Mouse (Mus musculus) right cerebral cortex, postnatal 4 days (tissue): Measurements from ENCODE around the gene Slc25a19.
"Not testable (repeated sequence)": the region's sequence is repeated elsewhere in the genome, so short reads cannot be mapped to it uniquely, and the experiment has no call there.

ENCODE experiments used
- DNase-seq: peaks from one replicate; pipeline ENCODE4 v3.0.0-alpha.2; 2022

Gene Slc25a19

GRCm38 (mm10) chr11:115627705-115628464 lies at the start of gene Slc25a19:
TSS of gene Slc25a19 (minus strand) at chr11:115628295.
- DNase-seq, result peak; percentile 97

GRCm38 (mm10) chr11:115677511-115677910 lies 49.4 kb upstream of the Slc25a19 start:
- no peak for DNase-seq

- no peak for DNase-seq
Observed at GRCm38 (mm10) chr11:115676738-115677137, 48.6 kb upstream of the Slc25a19 start.

DNA sequence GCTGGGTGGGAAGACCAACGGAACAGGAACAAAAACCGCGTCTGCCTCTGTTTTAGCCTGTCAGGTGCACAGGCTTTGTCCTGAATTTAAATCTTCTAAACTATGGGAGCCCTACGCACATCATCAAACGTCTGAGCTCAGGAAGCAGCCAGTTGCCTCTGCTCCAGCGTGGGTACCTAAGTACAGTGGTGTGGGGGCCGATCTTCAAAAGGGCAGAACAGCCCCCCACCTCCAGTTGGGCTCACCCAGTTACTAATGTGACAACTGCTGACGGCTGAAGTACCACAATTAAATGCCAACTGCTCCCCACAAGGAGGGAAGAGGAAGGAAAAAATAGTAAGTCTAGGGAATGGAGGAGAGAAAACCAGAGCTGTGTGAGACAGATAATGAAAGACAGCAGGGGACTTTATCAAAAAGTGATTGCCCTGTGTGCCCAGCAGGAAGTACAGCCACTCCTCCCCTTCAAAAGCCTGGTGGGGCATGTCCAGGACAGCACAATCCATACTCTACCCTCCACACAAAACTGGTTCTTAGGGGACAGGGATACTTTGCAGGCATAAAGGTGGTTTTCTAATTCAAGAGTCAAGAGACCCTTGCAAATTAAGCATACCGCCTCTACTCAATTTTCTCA lies 46.3 kb upstream of the Slc25a19 start:
- no peak for DNase-seq

DNA sequence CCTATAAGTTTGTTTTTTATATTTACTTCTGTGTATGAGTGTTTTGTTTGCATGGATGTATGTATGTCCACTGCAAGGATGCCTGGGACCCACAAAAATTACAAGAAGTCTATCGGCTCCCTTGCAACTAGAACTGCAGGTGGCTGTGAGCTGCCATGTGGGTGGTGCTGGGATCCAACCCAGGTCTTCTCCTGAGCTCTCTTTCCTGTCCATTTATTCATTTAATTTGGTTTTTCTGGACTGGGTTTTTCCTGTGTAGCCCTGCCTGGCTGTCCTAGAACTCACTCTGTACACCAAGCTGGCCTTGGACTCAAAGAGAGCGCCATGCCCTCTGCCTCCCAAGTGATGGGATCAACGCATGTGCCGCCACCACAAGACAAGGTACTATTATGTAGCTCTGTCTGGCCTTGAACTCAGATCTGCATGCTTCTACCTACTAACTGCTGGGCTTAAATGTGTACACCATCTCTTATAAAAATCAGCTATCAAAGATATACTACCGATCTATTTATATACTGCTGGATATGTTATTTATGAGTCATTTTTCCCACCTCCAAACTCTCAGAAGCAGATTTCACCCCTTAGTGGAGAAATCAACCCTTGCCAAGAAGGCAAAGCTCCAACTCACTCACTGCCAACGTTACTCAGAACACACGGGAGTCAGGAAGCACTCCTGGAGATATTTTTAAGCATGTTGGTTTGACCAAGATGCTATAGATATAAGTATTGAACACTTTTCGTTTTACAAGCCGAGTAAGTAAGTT lies 45.6 kb upstream of the Slc25a19 start:
- peak; percentile 35 for DNase-seq

DNA sequence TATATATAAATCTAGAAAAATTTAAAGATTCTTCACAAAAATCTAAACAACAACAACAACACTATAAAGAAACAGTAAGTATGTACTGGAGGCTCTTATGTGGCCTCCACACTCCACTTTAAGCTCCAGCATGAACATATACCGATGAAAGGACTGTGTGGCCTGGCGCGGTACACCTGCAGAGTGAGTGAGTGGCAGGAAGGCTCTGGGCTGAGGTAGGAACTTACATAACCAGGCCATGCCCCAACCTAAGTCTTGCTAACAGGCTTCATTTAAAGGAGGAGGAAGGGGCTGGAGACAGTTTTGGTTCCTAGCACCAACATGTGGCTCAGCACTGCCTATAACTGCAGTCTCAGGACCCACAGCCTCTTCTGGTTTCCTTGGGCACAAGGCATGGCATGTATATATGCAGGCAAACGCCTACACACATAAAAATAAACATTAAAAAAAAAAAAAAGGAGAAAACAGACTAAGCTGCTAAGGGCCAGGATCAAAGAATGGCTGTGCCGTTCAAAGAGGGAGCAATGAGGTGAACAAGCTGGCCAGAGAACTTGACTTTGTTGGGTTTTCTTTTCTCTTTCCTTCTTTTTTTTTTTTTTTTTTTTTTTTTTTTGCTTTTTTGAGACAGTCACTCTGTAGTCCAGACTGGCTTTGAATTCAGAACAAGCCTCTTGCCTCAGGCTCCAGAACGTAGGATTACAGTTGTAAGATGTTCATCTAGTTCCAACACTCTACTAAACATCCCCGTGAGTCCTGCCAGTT lies 44.3 kb upstream of the Slc25a19 start:
- DNase-seq, result no peak

- no peak for DNase-seq
Observed at GRCm38 (mm10) chr11:115670451-115671050, 42.5 kb upstream of the Slc25a19 start.

- no peak for DNase-seq
Observed at GRCm38 (mm10) chr11:115663676-115664335, 35.7 kb upstream of the Slc25a19 start.

- no peak for DNase-seq
Observed at GRCm38 (mm10) chr11:115660376-115660775, 32.3 kb upstream of the Slc25a19 start.

DNA sequence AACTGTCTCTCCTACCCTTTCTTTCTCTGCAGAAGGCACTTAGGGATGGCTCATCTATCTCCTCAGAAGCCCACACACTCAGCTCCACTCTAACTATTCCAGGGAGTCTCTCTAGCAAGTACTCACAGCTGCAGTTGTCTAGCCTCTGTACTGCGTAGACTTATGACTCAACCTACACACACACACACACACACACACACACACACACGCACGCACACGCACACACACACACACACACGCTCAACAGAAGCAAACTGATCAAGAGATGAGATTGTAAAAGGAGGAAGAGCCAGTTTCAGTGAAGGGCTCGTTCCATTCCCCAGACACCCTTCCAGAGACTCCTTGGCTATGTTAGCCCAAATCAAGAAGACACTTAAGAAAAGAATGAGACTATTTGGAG lies 30.4 kb upstream of the Slc25a19 start:
- DNase-seq, result no peak

- DNase-seq, result no peak
Observed at GRCm38 (mm10) chr11:115654128-115654527, 26.0 kb upstream of the Slc25a19 start.

GRCm38 (mm10) chr11:115653194-115653593 lies 25.1 kb upstream of the Slc25a19 start:
- DNase-seq, result no peak

- no peak for DNase-seq
Observed at GRCm38 (mm10) chr11:115651680-115652079, 23.6 kb upstream of the Slc25a19 start.

- DNase-seq, result no peak
Observed at GRCm38 (mm10) chr11:115649706-115650105, 21.6 kb upstream of the Slc25a19 start.

GRCm38 (mm10) chr11:115647459-115647858 lies 19.4 kb upstream of the Slc25a19 start:
- peak; percentile 59 for DNase-seq

GRCm38 (mm10) chr11:115646439-115646838 lies 18.3 kb upstream of the Slc25a19 start:
- DNase-seq, result no peak

DNA sequence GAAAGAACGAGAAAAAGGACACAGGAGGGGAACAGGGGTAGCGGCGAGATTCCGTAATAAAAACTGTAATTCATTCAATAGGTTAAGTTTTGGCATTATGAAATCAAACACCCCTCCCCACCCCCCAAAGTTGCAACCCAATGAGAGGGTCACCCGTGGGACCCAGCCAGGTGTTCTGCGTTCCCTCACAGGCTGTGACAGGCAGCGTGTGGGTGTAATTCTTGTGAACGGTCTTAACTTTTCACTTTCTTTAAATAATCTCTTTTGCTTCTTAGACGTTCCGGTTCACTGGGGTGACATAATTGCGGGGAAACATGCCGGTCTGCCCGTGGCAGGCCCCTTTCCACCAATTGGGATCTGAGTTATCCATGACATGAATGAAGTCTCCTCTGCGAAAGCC lies 17.4 kb upstream of the Slc25a19 start:
- not testable (repeated sequence) for DNase-seq

DNA sequence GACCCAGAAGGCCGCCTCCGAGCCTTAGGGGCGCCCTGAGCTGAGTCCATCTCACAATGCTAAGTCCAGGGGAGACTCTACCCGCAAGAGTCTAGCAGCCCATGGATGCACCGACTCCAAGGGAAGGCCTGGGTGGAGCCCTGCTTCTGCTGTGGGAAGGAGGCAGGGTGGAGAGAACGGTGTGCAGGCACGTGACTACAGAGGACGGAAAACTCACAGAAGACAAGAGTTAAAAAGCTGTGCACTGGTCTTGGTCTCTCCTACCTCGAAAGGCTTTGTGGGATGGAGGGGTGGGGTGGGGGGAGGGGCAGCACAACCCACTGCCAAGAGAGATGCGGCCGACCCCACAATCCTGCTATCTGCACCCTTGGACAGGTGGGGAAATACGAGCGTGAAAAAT lies 16.2 kb upstream of the Slc25a19 start:
- no peak for DNase-seq

GRCm38 (mm10) chr11:115643265-115643664 lies 15.2 kb upstream of the Slc25a19 start:
- DNase-seq, result no peak

- no peak for DNase-seq
Observed at GRCm38 (mm10) chr11:115642705-115643104, 14.6 kb upstream of the Slc25a19 start.

- DNase-seq, result no peak
Observed at GRCm38 (mm10) chr11:115641664-115642036, 13.6 kb upstream of the Slc25a19 start.
